Mouse (Mus musculus): ENCODE measurements around the gene Anapc15-ps. TPM values are rescaled to one million over a fixed set of nuclear protein-coding genes. Genes with fewer than 3 reads are reported as not detected.

The Anapc15-ps gene
- polyA plus RNA-seq, 1 experiment = not detected

GRCm38 (mm10) chr10:95659471-95660150, 13.6 kb downstream of the Anapc15-ps start:
- 0 out of 2 replicates have a peak, but pooled peaks cover 3% of the 10 kb centered on the region for H3K4me1 ChIP-seq (ENCODE audit: control insufficient read depth, insufficient read depth, low read length)
- H3K27ac ChIP-seq (ENCODE audit: insufficient read depth, low read depth, low read length) = no peak overlapping the region
- no peak for TF ChIP-seq CTCF (IDR thresholded peaks at IDR 0.05; ENCODE audit: low read depth, low read length)
- TF ChIP-seq POLR2A (IDR thresholded peaks at IDR 0.05; ENCODE audit: borderline replicate concordance, low read depth, low read length) = no peak
- no peak overlapping the region for H3K4me3 ChIP-seq (ENCODE audit: insufficient read depth, low read length)

DNA sequence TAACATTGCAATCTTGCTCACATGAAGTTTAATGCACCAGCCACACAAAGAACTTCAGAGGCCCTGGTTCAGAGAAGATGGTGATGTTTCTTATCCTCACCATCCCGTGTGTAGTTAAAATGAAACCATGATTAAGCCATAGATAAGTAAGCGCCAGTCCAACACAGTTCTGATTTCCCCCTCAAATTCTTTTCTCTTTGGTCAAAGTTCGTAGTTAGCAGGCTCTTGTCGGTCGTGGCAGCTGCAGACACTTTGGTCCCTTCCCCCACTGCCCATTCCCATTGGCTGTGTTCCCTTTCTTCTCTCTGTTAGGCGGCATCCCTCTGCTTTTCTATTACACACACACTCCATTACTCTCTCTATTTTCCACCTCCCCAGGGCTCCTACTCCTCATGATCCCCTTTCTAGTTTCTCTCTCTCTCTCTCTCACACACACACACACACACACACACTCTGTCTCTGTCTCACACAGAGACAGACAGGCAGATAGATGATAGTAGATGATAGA, 14.4 kb downstream of the Anapc15-ps start:
- H3K27ac ChIP-seq (ENCODE audit: insufficient read depth, low read depth, low read length) = no peak overlapping the region
- no peak overlapping the region for H3K4me3 ChIP-seq (ENCODE audit: insufficient read depth, low read length)
- 0 out of 2 replicates have a peak, but pooled peaks cover 3% of the 10 kb centered on the region for H3K4me1 ChIP-seq (ENCODE audit: control insufficient read depth, insufficient read depth, low read length)
- TF ChIP-seq CTCF (IDR thresholded peaks at IDR 0.05; ENCODE audit: low read depth, low read length) = no peak
- no peak for TF ChIP-seq POLR2A (IDR thresholded peaks at IDR 0.05; ENCODE audit: borderline replicate concordance, low read depth, low read length)

DNA sequence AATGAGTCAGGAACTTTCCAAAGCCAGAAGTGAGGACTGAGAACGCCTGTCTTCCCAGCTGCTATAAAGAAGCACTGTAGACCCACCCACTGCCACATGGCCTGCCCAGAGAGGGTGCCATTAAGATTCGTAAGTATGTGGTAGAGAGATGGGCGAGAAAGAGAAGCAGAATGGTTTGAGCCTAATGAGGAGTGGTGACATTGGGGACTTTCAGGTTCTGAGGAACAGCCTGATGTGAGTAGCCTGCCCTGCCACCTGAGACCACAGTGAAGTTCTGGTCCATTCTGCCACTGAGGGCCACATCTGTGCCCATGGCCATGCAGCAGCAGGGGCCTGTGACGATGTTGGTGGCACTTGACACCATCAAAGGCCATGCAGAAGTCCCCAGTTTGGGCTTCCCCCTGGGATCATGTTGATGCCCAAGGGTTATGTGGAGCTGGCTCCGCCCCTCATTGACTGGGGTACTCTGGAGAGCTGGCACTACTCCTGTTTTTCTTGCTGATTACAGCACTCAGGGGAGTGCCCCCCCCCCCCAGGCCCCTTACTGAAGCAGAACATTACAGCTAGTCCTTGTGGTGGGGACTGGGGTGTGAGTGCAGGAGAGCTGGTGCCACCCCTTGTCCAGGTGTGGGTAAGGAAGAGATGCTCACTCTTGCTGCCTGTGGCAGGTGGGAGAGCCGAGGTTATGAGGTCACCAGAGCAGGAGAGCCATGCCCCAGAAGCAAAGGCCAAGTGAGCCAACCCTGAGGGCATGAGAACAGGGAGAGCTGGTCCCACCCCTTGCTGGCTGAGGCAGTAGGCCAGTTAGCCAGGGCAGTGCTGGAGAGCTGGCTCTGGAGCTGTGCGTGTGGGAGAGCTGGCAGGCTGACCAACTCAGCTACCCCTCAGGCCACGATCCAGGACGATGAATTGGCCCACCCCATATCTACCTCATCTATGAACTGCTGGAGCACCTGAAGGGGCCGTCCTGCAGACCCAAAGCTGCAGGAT, 16.7 kb downstream of the Anapc15-ps start:
- no peak for TF ChIP-seq POLR2A (IDR thresholded peaks at IDR 0.05; ENCODE audit: borderline replicate concordance, low read depth, low read length)
- TF ChIP-seq CTCF (IDR thresholded peaks at IDR 0.05; ENCODE audit: low read depth, low read length) = no peak
- no peak overlapping the region for H3K27ac ChIP-seq (ENCODE audit: insufficient read depth, low read depth, low read length)
- H3K4me1 ChIP-seq (ENCODE audit: control insufficient read depth, insufficient read depth, low read length) = no peaks in the 10 kb centered on the region
- H3K4me3 ChIP-seq (ENCODE audit: insufficient read depth, low read length) = no peak overlapping the region

DNA sequence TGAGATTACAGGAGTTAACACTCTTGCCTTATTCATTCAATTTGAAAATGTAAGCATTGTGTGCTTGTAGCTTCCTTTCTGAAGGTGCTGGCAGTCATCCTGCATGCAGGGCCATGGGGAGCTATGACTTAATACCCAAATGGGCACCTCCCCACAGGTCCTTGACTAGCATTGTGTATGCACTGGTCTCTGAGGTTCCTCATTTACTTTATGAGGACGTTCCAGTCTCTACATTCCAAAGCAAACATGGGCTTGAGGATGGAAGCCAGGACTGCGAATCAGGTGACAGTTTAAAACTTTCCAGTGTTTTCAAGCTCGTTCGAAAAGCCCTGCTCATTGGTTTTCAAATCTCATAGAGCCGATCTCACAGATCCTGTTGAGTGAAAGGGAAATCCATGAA, 21.1 kb downstream of the Anapc15-ps start:
- no peak overlapping the region for H3K4me3 ChIP-seq (ENCODE audit: insufficient read depth, low read length)
- TF ChIP-seq CTCF (IDR thresholded peaks at IDR 0.05; ENCODE audit: low read depth, low read length) (no peak), POLR2A (IDR thresholded peaks at IDR 0.05; ENCODE audit: borderline replicate concordance, low read depth, low read length) (no peak)
- no peak overlapping the region for H3K27ac ChIP-seq (ENCODE audit: insufficient read depth, low read depth, low read length)
- H3K4me1 ChIP-seq (ENCODE audit: control insufficient read depth, insufficient read depth, low read length) = no peaks in the 10 kb centered on the region

- H3K4me1 ChIP-seq (ENCODE audit: control insufficient read depth, insufficient read depth, low read length) = no peaks in the 10 kb centered on the region
- no peak overlapping the region for H3K27ac ChIP-seq (ENCODE audit: insufficient read depth, low read depth, low read length)
- no peak overlapping the region for H3K4me3 ChIP-seq (ENCODE audit: insufficient read depth, low read length)
- TF ChIP-seq CTCF (IDR thresholded peaks at IDR 0.05; ENCODE audit: low read depth, low read length) (no peak), POLR2A (IDR thresholded peaks at IDR 0.05; ENCODE audit: borderline replicate concordance, low read depth, low read length) (no peak)
These were observed 24.8 kb downstream of the Anapc15-ps start for GRCm38 (mm10) chr10:95648326-95648888.

DNA sequence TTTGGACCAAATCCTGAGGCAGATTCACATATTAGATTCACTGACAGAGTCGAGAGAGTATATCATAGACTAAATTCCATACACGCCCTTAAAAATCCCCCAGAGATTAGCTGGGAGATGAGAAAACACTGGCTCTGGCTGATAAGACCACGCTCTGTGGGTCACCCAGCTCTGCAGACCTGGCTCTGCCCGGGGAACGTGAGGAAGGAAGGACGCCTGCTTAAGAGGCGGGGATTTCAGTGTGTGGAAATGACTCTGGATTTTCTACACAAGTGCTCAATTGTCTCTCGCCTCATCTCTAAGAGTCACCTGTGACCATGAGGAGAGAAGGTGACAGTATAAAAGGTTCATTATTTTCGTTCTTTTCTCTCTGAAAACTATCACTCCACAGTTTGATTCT, 26.1 kb downstream of the Anapc15-ps start:
- Histone ChIP-seq H3K27ac (ENCODE audit: insufficient read depth, low read depth, low read length) (no peak overlapping the region), H3K4me1 (ENCODE audit: control insufficient read depth, insufficient read depth, low read length) (no peaks in the 10 kb centered on the region), H3K4me3 (ENCODE audit: insufficient read depth, low read length) (no peak overlapping the region)
- TF ChIP-seq CTCF (IDR thresholded peaks at IDR 0.05; ENCODE audit: low read depth, low read length) = no peak
- TF ChIP-seq POLR2A (IDR thresholded peaks at IDR 0.05; ENCODE audit: borderline replicate concordance, low read depth, low read length) = no peak

DNA sequence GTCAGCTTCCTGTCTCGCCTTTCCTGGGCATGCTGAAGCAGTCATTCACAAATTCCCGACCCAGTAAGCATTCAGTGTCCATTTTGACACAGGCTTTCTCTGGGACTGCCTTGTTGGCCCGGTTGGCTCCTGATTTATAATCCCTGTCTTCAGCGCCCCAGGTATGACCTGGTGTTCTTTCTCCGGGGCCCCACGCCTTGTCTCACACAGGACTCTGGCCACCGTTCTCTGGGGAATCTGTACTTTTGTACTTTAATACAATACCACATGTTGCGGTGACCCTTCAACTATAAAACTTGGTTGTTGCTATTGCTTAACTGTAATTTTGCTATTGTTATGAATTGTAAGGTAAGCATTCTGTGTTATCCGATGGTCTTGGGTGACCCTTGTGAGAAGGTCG, 26.7 kb downstream of the Anapc15-ps start:
- Histone ChIP-seq H3K4me1 (ENCODE audit: control insufficient read depth, insufficient read depth, low read length) (no peaks in the 10 kb centered on the region), H3K27ac (ENCODE audit: insufficient read depth, low read depth, low read length) (no peak overlapping the region), H3K4me3 (ENCODE audit: insufficient read depth, low read length) (no peak overlapping the region)
- TF ChIP-seq CTCF (IDR thresholded peaks at IDR 0.05; ENCODE audit: low read depth, low read length) (no peak), POLR2A (IDR thresholded peaks at IDR 0.05; ENCODE audit: borderline replicate concordance, low read depth, low read length) (no peak)

DNA sequence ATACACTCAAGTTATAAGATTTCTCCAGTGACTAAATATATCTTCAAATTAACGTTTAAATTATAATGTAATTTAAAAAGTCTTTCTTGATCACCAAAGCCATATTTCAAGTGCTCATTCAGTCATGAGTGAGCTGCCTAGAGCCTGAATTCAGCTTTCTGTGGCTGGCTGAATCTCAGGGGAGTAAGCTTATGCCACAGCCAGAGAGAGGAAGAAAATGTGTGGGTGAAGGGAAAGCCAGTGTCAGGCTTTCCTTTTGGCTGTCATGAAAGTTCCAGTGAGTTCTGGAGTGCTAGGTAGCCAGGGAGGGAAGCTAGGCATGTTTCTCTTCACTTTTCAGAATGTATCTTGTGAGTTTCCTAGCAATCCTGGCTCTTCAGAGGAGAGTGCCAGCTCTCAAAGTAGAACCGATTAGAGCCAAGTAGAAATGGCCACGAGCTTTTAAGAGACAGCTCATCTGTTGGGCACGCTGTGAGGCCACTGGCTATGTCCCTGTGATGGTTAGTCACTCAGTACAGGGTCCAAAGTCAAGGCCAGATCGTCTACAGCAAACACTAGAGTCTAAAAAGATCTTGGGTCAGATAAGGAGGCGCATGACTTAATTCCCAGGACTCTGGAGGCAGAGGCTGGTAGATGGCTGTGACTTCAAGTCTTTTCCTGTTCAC, 29.4 kb downstream of the Anapc15-ps start:
- no peak overlapping the region for H3K27ac ChIP-seq (ENCODE audit: insufficient read depth, low read depth, low read length)
- H3K4me3 ChIP-seq (ENCODE audit: insufficient read depth, low read length) = no peak overlapping the region
- H3K4me1 ChIP-seq (ENCODE audit: control insufficient read depth, insufficient read depth, low read length) = no peaks in the 10 kb centered on the region
- TF ChIP-seq POLR2A (IDR thresholded peaks at IDR 0.05; ENCODE audit: borderline replicate concordance, low read depth, low read length) (no peak), CTCF (IDR thresholded peaks at IDR 0.05; ENCODE audit: low read depth, low read length) (no peak)

DNA sequence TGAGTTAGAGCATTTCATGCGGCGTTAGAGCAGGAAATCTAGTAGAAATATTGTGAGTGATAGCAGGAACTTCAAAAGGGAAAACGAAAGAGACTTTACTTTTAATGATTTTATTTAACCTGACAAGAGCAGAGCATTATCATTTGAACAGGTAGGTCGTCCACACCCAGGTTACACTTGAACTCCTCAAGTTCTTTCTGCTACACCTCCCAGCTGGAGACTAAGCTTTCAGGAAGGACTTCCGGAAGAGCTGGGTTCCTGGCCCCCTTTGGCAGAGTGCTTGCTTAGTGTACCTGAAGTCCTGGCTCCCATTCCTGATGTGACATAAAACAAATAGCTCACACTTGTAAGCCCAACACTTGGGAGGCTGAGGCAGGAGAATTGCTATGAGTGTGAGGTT, 30.2 kb downstream of the Anapc15-ps start:
- H3K4me1 ChIP-seq (ENCODE audit: control insufficient read depth, insufficient read depth, low read length) = no peaks in the 10 kb centered on the region
- TF ChIP-seq POLR2A (IDR thresholded peaks at IDR 0.05; ENCODE audit: borderline replicate concordance, low read depth, low read length) (no peak), CTCF (IDR thresholded peaks at IDR 0.05; ENCODE audit: low read depth, low read length) (no peak)
- no peak overlapping the region for H3K4me3 ChIP-seq (ENCODE audit: insufficient read depth, low read length)
- H3K27ac ChIP-seq (ENCODE audit: insufficient read depth, low read depth, low read length) = no peak overlapping the region
